Mouse (Mus musculus): ENCODE data around the gene Serpinc1. TPM values are rescaled to one million over a fixed set of nuclear protein-coding genes. Genes with fewer than 3 reads are reported as not detected.
"Not testable (repeated sequence)": the region's sequence is repeated elsewhere in the genome, so short reads cannot be mapped to it uniquely, and the experiment has no call there.

The Serpinc1 gene
- polyA plus RNA-seq, 1 experiment from 2014 or later = 2.4 TPM

DNA sequence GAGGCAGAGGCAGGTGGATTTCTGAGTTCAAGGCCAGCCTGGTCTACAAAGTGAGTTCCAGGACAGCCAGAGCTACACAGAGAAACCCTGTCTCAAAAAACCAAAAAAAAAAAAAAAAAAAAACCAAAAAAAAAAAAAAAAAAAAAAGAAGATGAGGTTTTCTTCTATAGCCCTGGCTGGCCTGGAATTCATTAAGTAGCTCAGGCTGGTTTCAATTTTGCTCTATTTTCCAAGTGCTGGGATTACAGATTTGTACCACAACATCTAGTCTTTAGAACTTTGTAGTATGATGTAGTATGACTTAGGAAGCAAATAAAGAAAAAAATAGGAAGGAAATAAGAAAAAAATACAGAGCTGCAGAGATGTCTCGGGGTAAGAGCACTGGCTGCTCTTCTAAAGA is 50.0 kb downstream of the Serpinc1 start:
- WGBS = 97% methylated on average over 1 of the region's 1 CpGs
- H3K4me1 ChIP-seq (ENCODE audit: control insufficient read depth, insufficient read depth, low read length); H3K4me3 ChIP-seq (ENCODE audit: low read depth, low read length); ATAC-seq (ENCODE audit: insufficient number of reproducible peaks, insufficient read depth, low FRiP score, low read depth); H3K4me2 ChIP-seq (replicated peaks; ENCODE audit: low read depth, low read length); H3K9me3 ChIP-seq (ENCODE audit: control insufficient read depth, low read depth, low read length); H3K27me3 ChIP-seq (ENCODE audit: control insufficient read depth, insufficient read depth, low read length); H3K27ac ChIP-seq (ENCODE audit: low read length); H3K9ac ChIP-seq (replicated peaks; ENCODE audit: low read depth, low read length): not testable (repeated sequence)
- peaks cover 31% of the 10 kb centered on the region for H3K36me3 ChIP-seq (ENCODE audit: control insufficient read depth, insufficient read depth, low read length)

DNA sequence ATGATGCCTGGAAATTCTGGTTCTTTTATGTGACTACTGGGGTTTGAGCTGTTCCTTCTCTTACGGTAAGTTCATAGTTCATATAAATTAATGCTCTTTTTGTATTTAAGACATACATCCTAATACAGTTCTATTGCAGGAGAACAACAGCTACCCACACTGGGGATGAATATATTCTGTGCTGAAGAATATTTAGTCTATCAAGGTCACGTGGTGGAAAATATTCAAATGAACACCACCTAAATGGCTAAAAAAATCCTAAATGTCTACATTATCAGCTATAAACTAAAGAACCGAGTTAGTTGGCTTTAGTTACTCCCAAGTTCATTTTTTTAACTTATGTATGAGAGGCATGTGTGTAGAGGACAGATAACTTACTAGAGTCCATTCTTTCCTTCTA is 51.7 kb downstream of the Serpinc1 start:
- H3K4me3 ChIP-seq (ENCODE audit: low read depth, low read length) = no peak overlapping the region
- H3K27ac ChIP-seq (ENCODE audit: low read length) = no peak overlapping the region
- H3K27me3 ChIP-seq (ENCODE audit: control insufficient read depth, insufficient read depth, low read length) = no peaks in the 10 kb centered on the region
- H3K36me3 ChIP-seq (ENCODE audit: control insufficient read depth, insufficient read depth, low read length) = peaks cover 31% of the 10 kb centered on the region
- no peaks in the 10 kb centered on the region for H3K9me3 ChIP-seq (ENCODE audit: control insufficient read depth, low read depth, low read length)
- WGBS = 93% methylated on average over 3 of the region's 3 CpGs
- peaks cover 2% of the 10 kb centered on the region; the same call in 1 of the 2 replicates for H3K4me1 ChIP-seq (ENCODE audit: control insufficient read depth, insufficient read depth, low read length)
- no peak overlapping the region for H3K9ac ChIP-seq (replicated peaks; ENCODE audit: low read depth, low read length)
- no peak overlapping the region for H3K4me2 ChIP-seq (replicated peaks; ENCODE audit: low read depth, low read length)
- no peak for ATAC-seq (ENCODE audit: insufficient number of reproducible peaks, insufficient read depth, low FRiP score, low read depth)

GRCm38 (mm10) chr1:161031881-161032280 is 53.5 kb downstream of the Serpinc1 start:
- H3K27ac ChIP-seq (ENCODE audit: low read length) = no peak overlapping the region
- H3K27me3 ChIP-seq (ENCODE audit: control insufficient read depth, insufficient read depth, low read length) = no peaks in the 10 kb centered on the region
- no peaks in the 10 kb centered on the region for H3K4me1 ChIP-seq (ENCODE audit: control insufficient read depth, insufficient read depth, low read length)
- 91% methylated on average over 9 of the region's 9 CpGs for WGBS
- no peak overlapping the region for H3K4me2 ChIP-seq (replicated peaks; ENCODE audit: low read depth, low read length)
- no peak for ATAC-seq (ENCODE audit: insufficient number of reproducible peaks, insufficient read depth, low FRiP score, low read depth)
- H3K9ac ChIP-seq (replicated peaks; ENCODE audit: low read depth, low read length) = no peak overlapping the region
- H3K4me3 ChIP-seq (ENCODE audit: low read depth, low read length) = no peak overlapping the region
- no peaks in the 10 kb centered on the region for H3K9me3 ChIP-seq (ENCODE audit: control insufficient read depth, low read depth, low read length)
- H3K36me3 ChIP-seq (ENCODE audit: control insufficient read depth, insufficient read depth, low read length) = peaks cover 30% of the 10 kb centered on the region

- 86% methylated on average over 7 of the region's 7 CpGs for WGBS
- Histone ChIP-seq H3K36me3 (ENCODE audit: control insufficient read depth, insufficient read depth, low read length) (peaks cover 29% of the 10 kb centered on the region), H3K4me1 (ENCODE audit: control insufficient read depth, insufficient read depth, low read length) (peaks cover under 1% of the 10 kb centered on the region; the same call in 1 of the 2 replicates), H3K27me3 (ENCODE audit: control insufficient read depth, insufficient read depth, low read length) (no peaks in the 10 kb centered on the region), H3K27ac (ENCODE audit: low read length) (no peak overlapping the region), H3K9me3 (ENCODE audit: control insufficient read depth, low read depth, low read length) (no peaks in the 10 kb centered on the region), H3K4me2 (replicated peaks; ENCODE audit: low read depth, low read length) (no peak overlapping the region), H3K4me3 (ENCODE audit: low read depth, low read length) (no peak overlapping the region), H3K9ac (replicated peaks; ENCODE audit: low read depth, low read length) (no peak overlapping the region)
- ATAC-seq (ENCODE audit: insufficient number of reproducible peaks, insufficient read depth, low FRiP score, low read depth) = no peak
Measured at GRCm38 (mm10) chr1:161032345-161032744, 54.0 kb downstream of the Serpinc1 start.

DNA sequence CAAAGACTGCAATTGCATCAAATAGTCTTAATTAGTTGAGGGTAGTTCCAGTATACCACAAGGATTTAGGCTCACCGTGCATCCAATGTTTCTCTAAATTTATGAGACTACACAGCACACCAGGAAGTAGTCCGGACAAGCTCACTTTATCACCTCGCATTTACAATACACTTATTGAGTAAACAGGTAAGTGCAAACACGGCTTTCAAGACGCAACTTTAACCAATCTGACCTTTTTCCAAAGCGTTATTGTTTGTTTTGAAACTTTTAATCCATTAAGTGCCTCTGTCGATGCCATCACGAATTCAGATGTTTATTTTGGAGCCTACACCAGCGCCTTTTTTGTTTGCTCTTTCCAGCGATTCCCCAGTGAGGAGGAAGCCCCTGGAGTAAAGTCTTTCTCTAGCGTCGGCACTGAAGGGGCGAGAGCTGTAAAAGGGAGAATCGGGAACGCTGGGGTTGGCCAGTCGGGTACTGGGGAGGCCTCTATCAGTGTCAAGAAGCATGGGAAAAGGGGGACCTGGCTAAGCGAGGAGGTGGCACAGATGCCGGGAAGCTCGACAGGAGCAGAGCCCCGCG is 55.6 kb downstream of the Serpinc1 start:
- Histone ChIP-seq H3K4me3 (ENCODE audit: low read depth, low read length) (peak overlapping the region; percentile 87), H3K9ac (replicated peaks; ENCODE audit: low read depth, low read length) (peak overlapping the region; percentile 98), H3K27me3 (ENCODE audit: control insufficient read depth, insufficient read depth, low read length) (no peaks in the 10 kb centered on the region), H3K36me3 (ENCODE audit: control insufficient read depth, insufficient read depth, low read length) (peaks cover 43% of the 10 kb centered on the region), H3K4me1 (ENCODE audit: control insufficient read depth, insufficient read depth, low read length) (peaks cover 4% of the 10 kb centered on the region; the same call in 1 of the 2 replicates), H3K27ac (ENCODE audit: low read length) (peak overlapping the region; percentile 95), H3K4me2 (replicated peaks; ENCODE audit: low read depth, low read length) (peak overlapping the region; percentile 63), H3K9me3 (ENCODE audit: control insufficient read depth, low read depth, low read length) (no peaks in the 10 kb centered on the region)
- under 1% methylated on average over 21 of the region's 21 CpGs for WGBS
- no peak for ATAC-seq (ENCODE audit: insufficient number of reproducible peaks, insufficient read depth, low FRiP score, low read depth)

GRCm38 (mm10) chr1:161034435-161035280 is 56.3 kb downstream of the Serpinc1 start, which contains the start of gene Zbtb37:
TSS of gene Zbtb37 (minus strand) at chr1:161034849.
- Histone ChIP-seq H3K4me2 (replicated peaks; ENCODE audit: low read depth, low read length) (peak within 1 kb of the TSS; percentile 69), H3K27ac (ENCODE audit: low read length) (peak within 1 kb of the TSS; percentile 95), H3K27me3 (ENCODE audit: control insufficient read depth, insufficient read depth, low read length) (no peaks in the 10 kb centered on the region), H3K4me1 (ENCODE audit: control insufficient read depth, insufficient read depth, low read length) (peaks cover 4% of the 10 kb centered on the region; the same call in 1 of the 2 replicates), H3K9ac (replicated peaks; ENCODE audit: low read depth, low read length) (peak within 1 kb of the TSS; percentile 98), H3K36me3 (ENCODE audit: control insufficient read depth, insufficient read depth, low read length) (peaks cover 46% of the 10 kb centered on the region), H3K9me3 (ENCODE audit: control insufficient read depth, low read depth, low read length) (no peaks in the 10 kb centered on the region), H3K4me3 (ENCODE audit: low read depth, low read length) (peak within 1 kb of the TSS; percentile 87)
- 2% methylated on average over 68 of the region's 76 CpGs for WGBS
- peak; percentile 92 for ATAC-seq (ENCODE audit: insufficient number of reproducible peaks, insufficient read depth, low FRiP score, low read depth)

GRCm38 (mm10) chr1:161035281-161035785 is 56.9 kb downstream of the Serpinc1 start:
- Histone ChIP-seq H3K4me2 (replicated peaks; ENCODE audit: low read depth, low read length) (peak overlapping the region; percentile 69), H3K27ac (ENCODE audit: low read length) (peak overlapping the region; percentile 95), H3K4me1 (ENCODE audit: control insufficient read depth, insufficient read depth, low read length) (peaks cover 4% of the 10 kb centered on the region; the same call in 1 of the 2 replicates), H3K27me3 (ENCODE audit: control insufficient read depth, insufficient read depth, low read length) (no peaks in the 10 kb centered on the region), H3K9me3 (ENCODE audit: control insufficient read depth, low read depth, low read length) (no peaks in the 10 kb centered on the region), H3K4me3 (ENCODE audit: low read depth, low read length) (peak overlapping the region; percentile 87), H3K9ac (replicated peaks; ENCODE audit: low read depth, low read length) (peak overlapping the region; percentile 98), H3K36me3 (ENCODE audit: control insufficient read depth, insufficient read depth, low read length) (peaks cover 43% of the 10 kb centered on the region)
- under 1% methylated on average over 14 of the region's 14 CpGs for WGBS
- no peak for ATAC-seq (ENCODE audit: insufficient number of reproducible peaks, insufficient read depth, low FRiP score, low read depth)

GRCm38 (mm10) chr1:161035786-161036404 is 57.5 kb downstream of the Serpinc1 start:
- WGBS = under 1% methylated on average over 6 of the region's 6 CpGs
- peak overlapping the region; percentile 98 for H3K9ac ChIP-seq (replicated peaks; ENCODE audit: low read depth, low read length)
- no peaks in the 10 kb centered on the region for H3K9me3 ChIP-seq (ENCODE audit: control insufficient read depth, low read depth, low read length)
- peak overlapping the region; percentile 87 for H3K4me3 ChIP-seq (ENCODE audit: low read depth, low read length)
- H3K27me3 ChIP-seq (ENCODE audit: control insufficient read depth, insufficient read depth, low read length) = no peaks in the 10 kb centered on the region
- H3K36me3 ChIP-seq (ENCODE audit: control insufficient read depth, insufficient read depth, low read length) = peaks cover 40% of the 10 kb centered on the region
- no peak for ATAC-seq (ENCODE audit: insufficient number of reproducible peaks, insufficient read depth, low FRiP score, low read depth)
- peak overlapping the region; percentile 95 for H3K27ac ChIP-seq (ENCODE audit: low read length)
- peaks cover 4% of the 10 kb centered on the region; the same call in 1 of the 2 replicates for H3K4me1 ChIP-seq (ENCODE audit: control insufficient read depth, insufficient read depth, low read length)
- H3K4me2 ChIP-seq (replicated peaks; ENCODE audit: low read depth, low read length) = peak overlapping the region; percentile 69

Measured in stomach, embryonic 14.5 days (tissue).